Mouse (Mus musculus) embryo, embryonic 11 days (tissue): ENCODE measurements around the gene Usp29.
A peak's percentile ranks its signal among the peaks of the same experiment; 100 is the strongest.
"Not testable (repeated sequence)": the region's sequence is repeated elsewhere in the genome, so short reads cannot be mapped to it uniquely, and the experiment has no call there.

Source experiments
- DNase-seq: peaks from one replicate; pipeline ENCODE4 v3.0.0-alpha.2; 2015

Gene Usp29

DNA sequence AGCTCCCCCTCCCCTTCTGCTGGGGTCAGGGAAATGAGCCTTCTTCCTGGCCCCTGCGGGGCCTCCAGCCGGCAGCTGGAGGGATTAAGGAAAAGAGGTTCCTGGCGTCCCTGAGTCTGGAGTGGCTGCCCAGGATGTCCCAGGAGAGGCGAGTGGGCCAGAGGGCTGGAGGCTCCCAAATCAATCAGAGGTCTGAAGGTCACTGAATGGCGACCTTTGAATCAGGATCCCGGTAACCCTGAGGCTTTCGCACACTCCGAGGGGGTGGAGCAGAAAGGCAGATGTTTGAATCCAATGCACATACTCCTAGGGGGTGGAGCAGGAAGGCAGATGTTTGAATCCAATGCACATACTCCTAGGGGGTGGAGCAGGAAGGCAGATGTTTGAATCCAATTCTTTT, 39.9 kb downstream of the Usp29 start:
- DNase-seq = peak; percentile 84

DNA sequence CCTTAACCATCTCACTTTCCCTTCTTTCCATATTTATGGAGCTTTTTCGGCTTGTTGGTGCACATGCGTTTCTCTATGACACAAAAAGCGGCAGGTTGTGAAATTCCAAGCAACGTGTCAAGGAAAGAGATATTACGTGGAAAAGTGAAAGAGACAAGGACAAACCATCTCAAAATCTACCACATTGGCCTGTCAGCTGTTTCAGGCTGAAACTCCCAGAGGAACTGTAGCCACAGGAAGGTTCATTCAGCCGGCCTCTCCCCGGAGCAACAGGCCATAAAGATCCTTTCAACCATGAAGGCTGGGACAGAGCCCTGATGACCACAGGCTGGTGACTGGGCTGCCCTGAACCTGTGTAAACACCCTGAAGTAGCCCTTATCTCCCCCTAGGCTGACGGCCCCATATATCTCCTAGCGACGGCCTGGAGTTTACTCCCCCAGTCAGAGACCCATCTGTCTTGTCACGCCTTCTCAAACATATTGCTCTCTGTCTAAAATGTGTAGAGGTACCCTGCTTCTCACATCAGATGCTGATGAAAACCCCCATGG, 43.6 kb downstream of the Usp29 start:
- not testable (repeated sequence) for DNase-seq

DNA sequence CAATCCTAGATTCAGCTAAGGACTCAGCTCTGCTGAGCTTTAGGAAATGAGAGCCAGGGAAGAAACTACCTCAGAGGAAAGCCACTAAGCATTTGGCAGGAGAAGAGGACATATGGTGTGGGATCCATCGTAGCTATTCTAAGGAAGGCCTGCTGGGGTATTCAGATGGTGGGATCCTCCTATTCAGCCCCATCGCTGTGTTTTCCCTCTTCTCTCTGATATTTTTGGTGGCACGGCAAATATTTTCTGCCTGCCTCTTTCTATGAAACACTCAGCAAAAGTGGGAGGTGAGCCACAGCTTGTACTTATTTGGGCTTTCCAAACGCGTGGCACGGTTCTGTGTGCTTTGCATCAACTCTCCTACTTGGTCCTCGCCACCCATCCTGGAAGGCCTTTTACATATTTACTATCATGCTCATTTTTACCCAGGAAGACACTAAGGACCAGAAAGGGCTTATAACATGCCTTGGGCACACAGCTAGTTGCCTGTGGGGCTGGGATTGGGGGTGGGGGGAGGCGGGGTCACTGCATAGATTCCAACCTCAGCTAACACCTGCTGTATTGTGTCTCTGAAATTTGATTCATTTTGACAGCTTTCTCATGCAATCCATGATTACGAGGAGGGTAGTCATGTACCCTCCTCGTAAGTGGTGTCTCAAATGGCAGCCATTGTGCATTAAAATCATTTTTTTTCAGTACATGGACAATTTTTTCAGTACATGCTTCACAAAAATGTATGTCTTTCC, 46.1 kb downstream of the Usp29 start:
- no peak for DNase-seq

DNA sequence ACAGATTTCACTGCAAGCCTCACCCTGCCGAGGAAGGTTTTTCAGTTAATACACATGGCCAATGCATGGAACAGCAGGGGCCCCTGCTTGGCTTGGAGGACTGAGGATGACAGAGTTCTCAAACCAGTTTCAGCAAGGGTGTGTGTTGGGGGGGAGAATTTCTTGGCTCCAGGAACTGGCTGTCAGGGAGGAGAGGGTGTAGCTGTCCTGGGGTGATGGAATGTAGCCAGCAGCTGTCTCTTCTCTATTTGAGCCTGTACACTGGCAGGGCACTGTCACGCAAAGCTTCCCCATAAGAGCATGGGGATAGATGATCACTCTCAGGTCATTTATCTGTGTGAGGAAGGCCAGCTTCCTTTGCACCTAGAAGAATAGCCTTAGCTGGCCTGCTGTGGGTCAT, 46.7 kb downstream of the Usp29 start:
- DNase-seq = no peak

DNA sequence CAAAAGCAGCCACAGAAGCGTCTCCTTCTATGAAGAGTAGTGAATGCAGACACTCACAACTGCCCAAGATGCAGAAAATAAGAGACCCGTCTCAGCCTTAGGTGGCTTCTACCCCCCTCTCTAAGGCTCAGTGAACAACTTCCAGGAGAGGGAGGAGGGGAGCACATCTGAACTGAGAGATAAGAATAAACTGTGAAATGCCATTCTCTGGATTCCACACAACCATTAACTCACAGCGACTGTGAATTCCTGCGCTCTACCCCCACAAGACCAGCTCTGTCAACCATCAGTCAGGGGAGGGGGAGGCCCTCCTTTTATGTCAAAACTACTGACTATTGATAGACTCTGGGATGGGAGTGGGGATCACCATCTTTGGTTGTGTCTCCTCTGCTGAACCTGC, 47.3 kb downstream of the Usp29 start:
- peak; percentile 38 for DNase-seq

DNA sequence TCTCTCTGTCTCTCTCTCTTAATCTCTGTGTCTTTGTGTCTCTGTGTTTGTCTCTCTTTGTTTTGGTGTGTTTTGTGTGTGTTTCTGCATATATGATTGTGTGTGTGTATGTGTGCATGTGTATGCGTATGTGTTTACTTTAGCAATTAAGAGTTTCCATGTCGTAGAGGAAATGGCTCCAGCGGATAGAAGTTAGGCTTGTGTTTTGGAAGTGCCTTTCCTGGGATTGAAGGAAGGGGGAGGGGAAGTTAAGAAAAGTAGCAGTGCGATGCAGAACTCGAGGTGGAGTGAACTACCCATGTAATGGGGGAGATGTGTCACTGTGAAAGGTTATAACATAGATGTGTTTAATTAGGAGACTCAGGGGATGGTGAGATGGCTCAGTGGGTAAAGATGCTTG, 48.8 kb downstream of the Usp29 start:
- DNase-seq = no peak

DNA sequence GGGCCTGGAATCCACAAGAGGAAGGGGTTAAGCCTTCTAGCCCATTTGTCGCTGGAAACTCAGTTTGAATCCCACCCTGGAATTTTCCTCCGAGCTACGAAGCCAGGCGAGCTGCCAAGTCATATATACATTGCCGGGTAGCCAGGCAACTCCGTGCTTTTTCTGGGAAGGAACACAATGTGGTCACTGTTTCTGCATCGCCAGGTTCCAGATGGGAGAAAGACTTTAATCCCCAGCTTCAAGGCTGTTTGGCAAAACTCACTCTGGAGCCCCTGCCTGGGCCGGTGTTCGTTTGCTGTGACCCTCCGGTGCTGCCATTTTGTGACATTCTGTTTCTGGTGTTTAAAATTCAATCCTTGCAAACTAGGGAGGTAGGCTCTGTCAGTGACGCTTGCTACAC, 51.2 kb downstream of the Usp29 start:
- peak; percentile 72 for DNase-seq

DNA sequence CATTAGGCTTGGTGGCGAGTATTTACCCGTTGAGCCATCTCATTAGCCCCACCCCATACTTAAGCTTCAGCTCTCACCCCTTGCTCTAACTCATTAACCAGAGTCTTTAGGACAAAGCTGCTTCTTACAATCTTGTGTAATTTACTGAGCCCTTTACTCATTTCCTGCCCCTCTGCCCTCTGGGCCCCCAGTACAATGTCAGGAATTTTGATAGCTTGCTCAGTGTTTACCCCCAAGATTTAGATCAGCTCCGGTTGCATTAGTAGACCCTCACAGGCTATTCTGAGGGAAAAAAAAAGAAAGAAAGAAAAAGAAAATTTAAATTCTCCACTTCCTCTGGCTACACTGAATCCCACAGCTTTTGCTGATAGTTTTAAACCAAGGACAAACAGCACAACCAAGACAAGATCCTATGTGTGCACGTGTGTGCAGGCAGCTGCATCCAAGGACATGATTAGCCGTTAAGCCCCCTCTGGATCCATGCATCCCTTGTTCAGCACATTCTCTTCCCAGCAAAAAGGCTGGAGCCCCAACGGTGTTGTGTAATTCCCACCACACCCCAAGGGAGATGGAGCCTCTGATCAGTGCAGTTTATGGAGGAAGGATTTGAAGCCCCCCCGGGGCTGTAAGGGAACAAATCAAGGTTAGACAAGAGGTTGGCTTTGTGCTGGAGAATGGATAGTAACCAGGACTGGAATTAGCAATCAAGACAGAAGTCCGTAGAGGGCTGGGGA, 54.1 kb downstream of the Usp29 start:
- DNase-seq = peak; percentile 67

DNA sequence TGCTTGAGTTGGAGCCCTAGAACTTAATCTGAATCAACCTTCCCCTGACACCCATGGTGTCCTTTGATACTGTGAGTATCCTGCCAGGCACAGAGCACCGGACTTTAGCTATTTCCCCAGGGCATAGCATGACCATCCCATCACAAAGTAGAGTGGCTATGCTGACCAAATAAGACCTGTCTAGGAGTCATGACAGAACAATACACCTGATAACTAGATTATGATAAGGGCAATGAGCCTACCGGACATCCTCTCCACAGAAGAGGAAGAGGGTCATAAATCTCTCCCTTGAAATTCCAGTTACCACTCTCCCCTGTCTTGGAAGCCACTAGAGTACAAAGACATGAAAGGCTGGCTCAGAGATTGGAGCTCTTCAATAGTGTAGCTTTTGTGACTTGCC, 56.6 kb downstream of the Usp29 start:
- no peak for DNase-seq

DNA sequence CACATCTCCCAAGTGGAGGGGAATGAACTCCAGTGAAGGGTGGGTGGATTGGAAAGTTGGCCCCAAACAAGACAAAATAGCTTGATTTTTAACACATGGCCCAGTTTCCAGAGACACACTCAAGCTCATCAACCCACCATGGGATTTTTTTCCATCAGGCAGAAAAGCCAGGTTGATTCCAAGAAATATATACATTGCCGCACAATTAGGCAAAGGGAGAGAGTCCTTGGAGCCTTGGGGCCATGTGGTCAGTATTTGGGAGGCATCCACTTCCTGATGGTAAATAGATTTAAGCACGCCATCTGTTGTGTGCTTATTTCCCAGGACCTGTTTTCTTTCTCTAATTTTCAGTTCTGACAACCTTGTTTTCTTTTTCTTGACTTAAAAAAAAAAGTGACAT, 57.7 kb downstream of the Usp29 start:
- no peak for DNase-seq

DNA sequence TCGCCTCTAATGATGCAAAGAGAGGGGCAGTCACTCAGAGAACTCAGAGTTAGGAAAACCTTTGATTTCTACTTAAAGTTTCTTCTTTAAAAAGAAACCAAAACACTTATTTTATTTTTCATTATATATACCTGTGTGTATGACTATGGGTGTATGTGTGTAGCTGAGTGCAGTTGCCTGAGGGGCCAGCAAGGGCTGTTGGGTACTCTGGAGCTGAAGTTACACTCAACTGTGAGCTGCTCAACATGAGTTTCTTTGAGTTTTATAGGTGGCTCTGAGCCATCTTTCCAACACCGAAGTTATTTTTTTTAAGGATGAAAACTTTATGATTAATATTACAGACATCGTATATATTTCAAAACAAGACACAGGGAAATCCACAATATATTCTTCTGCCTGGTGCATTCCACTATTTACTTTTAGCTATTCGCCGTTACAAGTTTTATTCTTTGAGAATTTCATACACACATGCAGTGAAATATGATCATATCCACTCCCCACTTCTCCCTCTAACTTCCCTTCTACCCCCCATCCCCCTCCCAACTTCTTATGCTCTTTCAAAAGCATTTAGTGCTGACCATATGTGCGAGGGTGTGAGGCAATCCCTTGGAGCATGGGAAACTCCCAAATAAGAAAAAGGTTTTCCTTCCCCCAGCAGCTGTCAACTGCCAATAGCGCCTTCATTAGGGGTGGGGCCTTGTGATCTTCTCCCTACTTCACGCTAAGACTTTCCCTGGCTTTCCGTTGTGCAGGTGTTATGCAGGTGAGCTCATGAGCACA, 61.1 kb downstream of the Usp29 start:
- DNase-seq = no peak

DNA sequence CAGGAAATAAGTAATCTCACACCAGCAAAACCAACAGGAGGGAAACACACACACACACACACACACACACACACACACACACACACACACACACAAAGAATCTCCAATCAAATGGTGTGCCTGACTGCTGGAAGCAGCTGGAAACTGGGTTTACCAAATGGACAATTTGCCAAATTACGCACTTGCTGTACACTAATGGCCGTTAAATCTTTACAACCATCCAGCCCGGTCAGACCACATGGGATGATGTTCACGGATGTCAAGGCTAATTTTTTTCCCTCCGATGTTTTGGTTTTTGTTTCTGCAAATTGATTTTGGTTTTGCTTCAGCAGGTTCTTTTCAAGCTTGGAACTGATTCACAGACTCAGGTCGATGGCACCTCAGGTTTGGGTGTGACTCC, 62.9 kb downstream of the Usp29 start:
- DNase-seq = no peak

DNA sequence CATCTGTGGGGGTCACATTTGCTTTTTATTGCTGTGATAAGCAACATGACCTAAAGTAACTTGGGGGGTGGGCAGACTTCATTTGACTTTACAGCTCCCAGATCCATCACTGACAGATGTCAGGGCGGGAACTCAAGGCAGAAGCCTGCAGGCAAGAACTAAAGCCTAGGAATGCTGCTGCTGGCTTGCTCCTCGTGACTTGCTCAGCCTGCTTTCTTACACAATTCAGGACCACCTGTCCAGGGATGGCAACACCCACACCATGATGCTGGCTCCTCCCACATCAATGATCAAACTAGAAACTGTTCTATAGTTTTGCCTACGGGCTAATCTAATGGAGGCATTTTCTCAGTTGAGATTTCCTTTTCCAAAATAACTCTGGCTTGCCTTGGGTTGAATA, 63.4 kb downstream of the Usp29 start:
- no peak for DNase-seq

DNA sequence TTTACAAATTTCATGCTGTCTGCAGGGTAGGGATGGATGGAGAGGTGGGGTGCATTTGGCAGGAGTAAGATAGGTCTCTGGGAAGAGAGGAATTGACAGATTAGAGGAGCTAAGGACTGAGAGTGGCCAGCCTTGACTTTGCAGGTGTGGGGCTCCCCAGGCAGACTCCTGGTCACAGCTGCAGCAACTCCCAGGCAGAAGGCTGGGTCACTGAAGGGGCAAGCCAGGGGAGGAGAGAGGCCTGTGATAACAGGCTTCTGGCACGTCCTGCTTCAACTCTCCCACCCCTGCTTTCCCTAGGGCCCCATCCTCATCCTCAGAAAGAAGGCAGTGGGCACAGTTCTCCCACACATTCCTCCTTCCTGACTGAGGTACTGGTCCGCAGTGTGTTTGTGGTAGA, 67.0 kb downstream of the Usp29 start:
- no peak for DNase-seq

DNA sequence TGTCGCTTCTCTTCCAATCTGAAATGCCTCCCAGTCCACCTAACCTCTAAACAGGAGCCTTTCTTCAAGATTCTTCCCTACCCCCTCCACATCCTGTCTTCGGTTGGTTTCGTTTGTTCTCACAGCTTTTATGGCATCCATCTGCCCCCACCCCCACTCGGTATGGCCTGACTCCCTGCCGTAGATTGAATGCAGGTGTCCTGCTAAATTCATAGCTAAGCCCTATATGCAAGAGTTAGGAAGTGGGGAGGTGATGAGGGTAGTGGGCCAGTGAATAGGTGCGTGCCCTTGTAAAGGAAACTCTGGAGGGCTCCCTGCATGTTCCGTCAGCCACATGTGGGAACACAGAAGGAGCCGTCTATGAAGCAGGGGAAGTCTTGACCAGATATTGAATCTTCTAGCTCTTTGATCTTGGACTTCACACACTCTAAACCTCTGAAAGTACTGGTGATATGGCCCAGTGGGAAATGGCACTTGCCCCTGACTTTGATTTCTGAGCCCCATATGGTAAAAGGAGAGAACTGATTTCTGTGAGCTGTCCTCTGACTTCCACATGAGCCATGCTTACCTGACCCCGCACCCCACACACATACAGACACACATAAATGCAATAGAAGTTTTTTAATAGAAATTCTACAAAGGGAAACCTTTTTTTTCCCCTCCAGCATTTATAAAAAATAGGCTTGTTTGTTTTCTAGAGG, 68.9 kb downstream of the Usp29 start:
- peak; percentile 77 for DNase-seq

DNA sequence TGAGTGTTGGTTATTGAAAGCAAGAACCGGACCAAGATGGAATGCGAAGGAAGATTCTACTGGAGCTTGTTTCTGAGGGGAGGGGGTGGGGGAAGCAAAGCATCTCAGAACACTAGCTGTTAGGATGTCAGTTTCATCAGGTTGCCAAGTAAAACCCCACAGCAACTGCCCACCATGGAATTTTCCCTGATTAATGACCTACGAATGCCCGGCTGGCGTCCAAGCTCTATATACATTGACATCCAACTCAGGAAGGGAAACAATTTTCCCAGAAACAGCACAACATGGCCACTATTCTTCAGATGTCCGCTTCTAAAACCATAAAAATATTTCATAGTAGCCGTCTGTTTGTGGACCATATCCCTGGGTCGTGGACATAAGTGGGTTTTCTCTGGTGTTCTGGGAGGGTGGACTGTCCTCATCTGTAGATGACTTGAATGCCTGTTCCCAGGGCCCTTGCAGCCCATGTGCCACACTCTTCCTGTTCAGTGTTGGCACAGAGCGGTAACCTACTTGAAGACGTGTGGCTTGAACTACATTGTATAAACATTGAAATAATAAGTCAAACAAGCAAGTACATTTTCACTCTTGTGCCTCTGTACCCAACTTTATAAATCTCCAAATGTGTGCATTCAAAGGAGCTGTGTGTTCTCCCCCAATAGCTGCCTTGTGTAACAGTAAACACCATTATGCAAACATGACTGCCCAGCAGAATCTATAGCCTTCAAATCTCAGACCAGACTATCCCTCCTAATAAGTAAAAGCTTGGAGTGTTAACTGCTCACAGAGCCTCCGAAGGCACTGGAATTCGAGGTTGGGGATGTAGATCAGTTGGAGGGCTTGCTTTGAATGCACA, 70.4 kb downstream of the Usp29 start:
- DNase-seq = no peak

DNA sequence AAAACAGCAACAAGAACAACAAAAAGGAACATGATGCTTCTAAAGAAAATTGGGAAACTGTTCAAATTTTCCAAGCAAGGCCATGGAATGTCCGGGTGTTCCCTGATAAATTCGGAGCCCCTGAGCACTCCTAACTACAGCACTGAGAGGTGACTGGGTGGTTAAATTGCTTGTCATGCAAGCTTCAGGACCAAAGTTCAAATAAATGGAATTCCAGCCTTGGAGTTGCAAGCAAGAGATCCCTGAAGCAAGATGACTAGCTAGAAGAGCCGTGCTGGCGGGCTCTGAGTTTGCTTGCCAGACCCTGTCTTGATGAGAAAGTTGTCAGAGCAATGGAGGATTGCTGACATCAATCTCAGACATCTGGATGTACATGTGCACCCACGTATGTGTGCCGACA, 71.3 kb downstream of the Usp29 start:
- DNase-seq = no peak

DNA sequence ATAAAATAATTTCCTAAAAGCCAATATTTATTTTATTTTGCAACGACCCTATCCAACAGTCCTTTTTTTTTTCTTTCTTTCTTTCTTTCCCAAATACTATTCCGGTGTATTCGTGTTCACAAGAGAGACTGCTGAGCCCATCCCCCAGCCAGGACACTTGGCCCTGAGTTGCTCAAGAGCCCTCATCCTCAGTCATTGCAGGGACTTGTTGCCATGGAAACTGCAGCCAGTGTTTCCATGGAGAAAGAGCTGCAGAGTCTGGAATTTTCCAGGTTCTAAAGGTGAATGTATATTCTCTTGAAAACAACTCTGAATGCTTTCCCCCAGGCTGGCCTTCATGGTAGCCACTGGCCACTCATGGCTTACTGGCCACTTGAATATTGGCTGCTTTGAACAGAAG, 80.2 kb downstream of the Usp29 start:
- DNase-seq = peak; percentile 77

DNA sequence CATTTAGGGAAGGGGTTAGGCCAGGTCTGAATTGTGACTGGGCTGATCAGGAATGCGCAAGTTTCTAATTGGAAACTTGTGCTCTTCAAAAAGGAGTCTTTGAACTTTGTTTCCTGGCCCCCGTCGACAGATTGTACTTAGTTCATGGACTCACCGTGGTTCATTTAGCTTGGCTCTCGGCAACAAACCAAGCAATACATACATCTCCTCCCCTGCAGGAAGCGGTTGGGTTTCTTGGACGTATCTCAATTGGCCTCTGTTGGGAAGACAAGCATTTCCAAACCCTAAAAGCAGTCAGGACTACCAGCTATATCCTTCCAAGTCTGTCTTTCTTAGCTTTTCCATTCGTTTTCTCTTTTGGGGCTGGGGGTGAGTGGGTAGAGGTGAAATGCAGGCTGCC, 84.6 kb downstream of the Usp29 start:
- peak; percentile 30 for DNase-seq

DNA sequence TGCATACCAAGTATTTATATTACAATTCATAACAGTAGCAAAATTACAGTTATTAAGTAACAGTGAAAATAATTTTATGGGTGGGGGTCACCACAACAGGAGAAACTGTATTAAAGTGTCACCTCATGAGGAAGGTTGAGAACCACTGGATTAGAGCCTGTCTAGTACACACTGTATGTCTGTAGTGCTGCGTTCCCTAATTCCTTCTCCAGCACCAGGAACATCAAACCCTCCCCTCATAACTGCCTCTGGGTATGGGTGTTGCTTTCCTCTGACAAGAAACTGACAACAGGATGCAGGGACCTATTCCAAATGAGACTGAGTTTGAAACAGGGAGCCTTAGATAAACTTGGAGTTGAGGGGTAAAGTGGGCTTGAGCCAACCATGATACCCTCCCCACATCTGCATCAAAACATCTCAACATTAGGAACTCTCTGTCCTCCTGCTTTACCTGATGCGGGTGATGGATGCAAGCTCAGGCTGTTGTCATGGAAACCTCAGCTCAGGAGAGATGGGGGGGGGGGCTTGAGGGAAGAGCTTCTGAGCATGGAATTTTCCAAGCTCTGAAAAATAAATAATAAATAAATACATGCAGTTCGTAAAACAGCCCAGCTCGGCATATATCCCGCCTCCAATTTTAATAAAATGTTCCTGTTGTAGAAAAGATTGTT, 86.5 kb downstream of the Usp29 start:
- no peak for DNase-seq

DNA sequence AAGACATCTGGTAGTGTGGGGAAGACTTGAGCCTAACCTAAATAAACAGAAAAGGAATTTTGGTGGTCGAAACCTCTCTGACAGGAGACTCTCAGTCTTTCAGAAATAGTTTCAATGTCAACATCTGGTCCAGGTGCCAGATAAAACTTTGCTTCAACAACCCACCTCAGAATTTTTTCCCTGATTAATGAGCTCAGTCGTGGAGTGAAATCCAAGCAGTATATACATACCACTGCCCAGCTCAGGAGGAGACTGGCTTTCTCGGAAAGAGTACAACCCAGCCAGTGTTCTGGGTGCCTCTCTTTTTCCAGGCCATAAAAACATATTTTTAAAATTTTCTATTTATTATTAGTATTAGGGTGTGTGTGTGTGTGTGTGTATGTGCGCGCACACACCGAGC, 89.9 kb downstream of the Usp29 start:
- no peak for DNase-seq
